Mouse (Mus musculus) mouse trophoblast stem cell (cell line): ENCODE results near the gene Gm42791.

Experiments
- in situ Hi-C, 2 experiments: fragments of 300-500 bp; cut with MseI, MboI; formaldehyde crosslinking; loops; 2 replicates in 1 of 2; 3 replicates in 1 of 2; pipeline ENCODE4 v1.15.1; 2025

Gene Gm42791

DNA sequence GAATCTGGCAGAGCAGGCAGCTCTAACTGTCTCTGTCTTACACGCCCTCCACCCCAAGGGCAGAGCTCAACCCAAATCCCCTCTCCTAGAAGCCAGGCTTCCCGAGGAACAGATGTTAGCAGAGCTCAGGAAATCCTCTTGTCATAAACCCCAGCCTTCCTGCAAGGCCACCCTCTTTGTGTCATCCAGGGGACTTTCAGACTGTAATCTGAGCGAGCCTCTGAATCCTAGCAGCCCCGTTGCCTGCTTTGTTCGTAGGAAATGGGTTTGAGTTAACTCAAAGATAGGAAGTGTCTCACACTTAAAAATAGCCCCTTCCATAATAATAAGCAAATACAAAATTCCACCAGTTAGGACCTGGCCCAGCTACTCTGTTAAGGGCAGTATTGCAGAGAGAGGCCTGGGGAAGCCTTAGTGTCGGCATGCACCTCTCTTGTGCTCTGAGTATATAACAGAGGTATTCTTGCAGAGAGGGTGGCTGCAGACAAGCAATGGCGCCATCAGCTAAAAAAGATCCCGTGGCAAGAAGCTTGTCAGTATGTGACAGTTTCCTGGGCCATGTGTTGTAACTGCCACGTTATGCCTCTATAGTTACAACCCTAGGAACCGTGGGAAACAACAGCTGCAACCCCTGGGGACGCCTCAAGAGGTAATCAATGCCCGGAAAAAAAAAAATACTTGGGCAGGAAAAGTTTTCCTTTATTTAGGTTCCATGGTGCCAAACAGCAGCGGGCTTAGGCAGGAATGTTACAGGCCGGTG, 17.1 kb downstream of the Gm42791 start:
- in situ Hi-C loops, result no loop called here

DNA sequence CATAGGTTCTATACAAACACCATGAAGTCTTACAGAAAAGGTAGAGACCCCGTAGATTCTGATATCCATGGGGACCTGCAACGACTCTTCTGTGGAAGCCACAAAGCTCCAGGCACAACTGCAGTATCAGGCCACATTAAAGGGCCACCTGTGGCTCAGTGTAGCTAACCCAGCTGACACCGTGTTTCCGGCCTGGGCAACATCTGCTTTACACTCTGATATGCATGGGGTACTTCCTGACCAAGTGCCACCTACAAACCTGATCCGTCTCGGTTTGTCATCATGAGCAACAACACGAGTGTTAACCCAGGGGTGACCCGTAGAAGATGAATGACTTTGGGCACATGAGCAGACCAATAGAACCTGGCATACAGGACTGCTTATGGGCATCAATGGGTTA, 18.1 kb downstream of the Gm42791 start:
- in situ Hi-C loops, result no loop called here

- in situ Hi-C loops, result no loop called here
These were observed 19.9 kb downstream of the Gm42791 start for GRCm38 (mm10) chr5:148975035-148975434.

GRCm38 (mm10) chr5:148973019-148973668, 21.8 kb downstream of the Gm42791 start:
- in situ Hi-C loops, result no loop called here

- in situ Hi-C loops, result no loop called here
These were observed 22.8 kb downstream of the Gm42791 start for GRCm38 (mm10) chr5:148972167-148972566.

DNA sequence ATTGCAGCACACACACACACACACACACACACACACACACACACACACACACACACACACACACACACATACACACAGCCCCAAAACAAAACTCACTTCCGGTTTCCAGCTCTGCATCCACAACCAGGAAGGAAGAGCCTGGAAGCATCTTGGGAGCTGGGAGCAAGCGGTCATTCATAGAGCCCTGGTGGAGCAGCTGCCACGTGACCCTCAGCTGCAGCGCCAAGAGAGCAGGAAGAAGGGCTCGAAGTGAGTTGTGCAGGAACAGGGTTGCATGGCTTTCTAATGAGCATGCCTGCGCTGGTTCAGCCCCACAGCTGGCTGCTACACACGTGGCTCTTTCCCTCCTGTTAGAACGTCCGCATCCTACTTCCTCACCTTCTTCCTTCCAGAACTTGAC, 25.3 kb downstream of the Gm42791 start:
- in situ Hi-C loops, result no loop called here

- in situ Hi-C loops, result no loop called here
These were observed 25.9 kb downstream of the Gm42791 start for GRCm38 (mm10) chr5:148968958-148969576.

DNA sequence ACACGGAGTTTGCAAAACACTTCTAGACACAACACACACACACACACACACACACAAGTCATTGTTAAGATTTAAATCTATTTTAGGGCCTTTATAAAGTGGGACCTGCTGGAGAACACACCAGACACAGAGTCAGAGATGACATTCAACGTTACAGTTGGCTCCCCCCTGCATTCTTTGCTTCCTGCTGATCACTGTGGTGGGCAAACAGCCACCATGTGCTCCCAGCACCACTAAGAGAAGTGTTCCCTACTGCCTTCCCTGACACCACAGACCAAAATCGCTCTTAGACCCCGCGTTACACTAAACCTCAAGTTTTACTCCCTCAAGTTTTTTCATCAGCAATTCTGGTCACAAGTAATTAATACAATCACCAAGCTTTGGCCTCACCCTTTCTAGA, 26.8 kb downstream of the Gm42791 start:
- in situ Hi-C loops, result no loop called here

- in situ Hi-C loops, result no loop called here
These were observed 28.6 kb downstream of the Gm42791 start for GRCm38 (mm10) chr5:148966395-148966794.

DNA sequence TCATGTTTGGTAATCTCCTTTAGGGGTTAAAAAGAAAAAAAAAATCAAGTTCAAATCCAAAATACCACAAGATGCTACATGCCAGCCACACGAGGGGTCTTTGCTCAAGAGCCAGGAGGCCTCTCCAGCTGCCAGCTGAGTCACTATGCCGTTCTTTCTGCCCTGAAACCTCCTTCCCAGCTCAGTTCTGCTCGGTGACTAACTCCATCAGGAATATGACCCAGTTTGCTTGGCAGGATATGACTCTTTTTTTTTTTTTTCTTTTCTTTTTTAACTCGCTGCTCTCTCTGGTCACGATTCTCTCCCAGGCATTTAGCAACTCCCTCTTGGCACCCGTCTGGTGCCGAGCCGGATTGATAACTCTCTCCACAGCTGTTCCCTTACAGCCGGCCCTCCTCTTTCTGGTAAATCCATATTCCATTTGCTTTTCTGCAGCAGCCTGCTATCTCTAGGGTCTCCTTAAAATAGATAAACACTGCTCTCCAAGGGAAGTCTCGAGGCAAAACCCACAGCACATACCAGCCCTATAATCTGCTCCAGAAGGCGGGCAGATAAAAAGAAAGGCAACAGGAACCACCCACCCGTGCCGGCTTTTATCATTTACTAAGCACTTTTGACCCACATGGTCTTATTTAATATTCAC, 29.1 kb downstream of the Gm42791 start:
- in situ Hi-C loops, result no loop called here

DNA sequence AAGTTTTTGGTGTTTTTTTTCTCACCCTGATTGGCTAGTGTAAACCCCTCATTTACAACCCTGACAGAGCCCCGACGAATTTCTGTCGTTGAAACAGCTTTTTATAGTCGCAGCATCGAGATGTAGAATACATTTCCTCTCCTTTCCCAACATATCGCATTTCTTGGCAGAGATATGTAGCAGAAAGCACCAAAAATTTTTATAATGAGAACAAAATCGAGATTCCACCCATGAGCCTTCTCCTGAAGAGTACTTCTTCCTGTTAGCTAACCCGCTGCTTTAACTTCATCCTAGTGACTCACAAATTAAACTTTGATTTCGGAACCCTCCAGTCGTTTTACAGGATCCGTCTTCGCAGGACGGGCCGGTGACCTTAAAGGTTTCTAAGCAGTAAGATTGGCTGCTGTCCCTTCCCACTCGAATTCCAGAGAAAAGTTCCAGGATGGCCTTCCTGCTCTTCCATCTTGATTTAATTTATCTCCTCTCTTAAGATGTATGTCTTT, 29.8 kb downstream of the Gm42791 start:
- in situ Hi-C loops, result no loop called here

DNA sequence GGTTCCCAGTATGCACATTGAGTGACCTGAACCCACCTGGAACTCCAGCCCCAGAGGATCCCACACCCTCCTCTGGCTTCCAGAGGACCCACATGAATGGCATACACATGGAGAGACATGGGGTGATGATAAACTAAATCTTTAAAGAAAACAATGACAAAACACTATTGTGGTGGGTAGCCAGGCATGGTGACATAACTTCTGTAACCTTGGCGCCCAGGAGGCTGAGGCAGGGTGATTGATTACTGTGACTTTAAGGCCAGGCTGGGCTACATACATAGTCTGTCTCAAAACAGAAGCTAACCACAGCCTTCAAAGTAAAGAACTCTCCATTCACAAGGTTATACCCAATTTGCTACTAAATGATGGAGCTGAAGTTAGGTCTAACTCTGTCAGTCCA, 30.7 kb downstream of the Gm42791 start:
- in situ Hi-C loops, result no loop called here

DNA sequence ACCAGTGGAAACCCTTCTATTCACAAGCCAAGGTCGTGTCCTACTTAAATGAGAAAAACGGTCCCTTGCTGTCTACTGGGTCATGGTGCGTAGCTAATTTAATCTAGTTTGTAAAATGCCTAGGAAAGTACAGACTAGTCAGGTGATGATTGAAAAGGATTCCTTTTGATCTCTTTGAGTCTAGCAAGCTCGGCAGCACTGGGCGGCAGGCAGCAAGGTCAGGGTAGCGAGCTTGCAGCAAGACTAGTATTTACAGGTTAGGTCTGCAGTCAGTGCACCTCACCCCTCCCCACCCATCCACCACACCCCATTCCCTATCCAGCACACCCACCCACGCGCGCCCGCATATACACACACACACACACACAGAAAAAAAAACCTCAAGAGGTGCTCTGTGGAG, 34.7 kb downstream of the Gm42791 start:
- in situ Hi-C loops, result no loop called here

DNA sequence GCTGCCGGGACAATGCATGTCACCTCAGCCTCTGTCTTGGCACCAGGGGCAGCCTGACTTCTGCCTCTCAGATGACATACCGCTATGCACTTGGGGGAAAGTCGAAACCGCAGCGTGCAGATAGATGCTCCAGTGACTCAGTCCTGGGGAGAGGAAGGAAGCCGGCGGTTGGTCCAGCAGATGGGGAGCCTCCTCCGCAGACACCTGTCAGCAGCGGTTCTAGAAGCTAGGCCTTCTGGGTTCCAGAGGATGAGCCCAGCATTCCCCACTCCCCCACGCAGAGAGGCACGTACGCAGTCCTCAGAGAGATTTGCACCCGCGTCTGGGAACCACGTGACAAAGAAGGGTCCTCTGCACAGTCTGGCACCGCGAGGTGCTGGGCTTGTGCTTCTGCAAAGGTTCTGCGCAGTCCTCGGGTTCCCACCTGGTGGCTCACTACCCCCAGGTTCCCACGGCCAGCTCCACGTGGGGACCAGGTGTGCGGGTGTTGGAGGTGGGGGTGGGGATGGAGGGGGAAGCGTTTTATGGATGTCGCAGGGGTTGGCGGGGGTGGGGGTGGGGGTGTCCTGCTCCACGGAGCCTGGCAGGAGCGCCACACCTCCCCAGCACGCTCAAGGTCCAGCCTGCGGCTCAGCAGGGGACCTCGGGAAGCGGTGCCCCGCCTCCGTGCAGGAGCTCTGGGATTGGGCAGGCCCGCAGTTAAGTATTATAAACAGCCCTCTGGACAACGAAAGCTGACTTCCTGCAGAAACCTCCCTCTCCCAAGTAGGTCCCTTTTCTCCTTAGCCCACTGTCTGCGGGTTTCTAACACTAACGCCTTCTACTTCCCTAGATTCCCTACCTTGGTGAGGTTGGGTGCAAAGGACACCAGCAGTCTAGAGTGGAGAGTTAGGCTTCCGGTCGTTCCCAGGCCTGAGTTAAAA, 35.6 kb downstream of the Gm42791 start:
- in situ Hi-C loops, result no loop called here

- in situ Hi-C loops, result no loop called here
These were observed 36.6 kb downstream of the Gm42791 start for GRCm38 (mm10) chr5:148958355-148958754.

- in situ Hi-C loops, result no loop called here
These were observed 37.9 kb downstream of the Gm42791 start for GRCm38 (mm10) chr5:148956898-148957535.

- in situ Hi-C loops, result no loop called here
These were observed 38.9 kb downstream of the Gm42791 start for GRCm38 (mm10) chr5:148956091-148956490.

DNA sequence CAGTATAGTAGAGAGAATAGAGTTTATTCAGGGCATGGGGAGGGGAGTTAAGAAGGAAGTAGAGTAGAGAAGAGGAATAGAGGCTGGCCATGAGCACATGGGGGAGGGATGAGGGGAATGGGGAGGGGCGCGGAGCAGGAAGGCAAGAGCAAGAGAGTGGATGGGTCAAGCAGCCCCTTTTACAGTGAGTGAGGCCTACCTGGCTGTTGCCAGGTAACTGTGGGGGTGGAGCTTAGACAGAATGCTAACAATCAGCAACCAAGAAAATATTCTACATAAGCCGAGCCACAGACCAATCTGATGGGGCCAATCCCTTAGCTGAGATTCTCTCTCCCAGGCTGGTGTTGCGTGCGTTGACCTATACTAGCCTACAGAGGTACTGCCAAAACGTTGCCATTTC, 39.4 kb downstream of the Gm42791 start:
- in situ Hi-C loops, result no loop called here

GRCm38 (mm10) chr5:148954314-148955060, 40.5 kb downstream of the Gm42791 start:
- in situ Hi-C loops, result no loop called here

GRCm38 (mm10) chr5:148953098-148953497, 41.8 kb downstream of the Gm42791 start:
- in situ Hi-C loops, result no loop called here
